Mouse (Mus musculus): ENCODE results near the gene Vkorc1l1. TPM values are rescaled to one million over a fixed set of nuclear protein-coding genes. Genes with fewer than 3 reads are reported as not detected.
"Not testable (repeated sequence)": the region's sequence is repeated elsewhere in the genome, so short reads cannot be mapped to it uniquely, and the experiment has no call there.

Vkorc1l1 gene
- polyA plus RNA-seq, 1 experiment from 2014 or later, result 13.3 TPM

- 37% methylated on average over 2 of the region's 2 CpGs for WGBS
- Histone ChIP-seq H3K4me2 (ENCODE audit: low read depth, low read length) (no peak overlapping the region), H3K4me1 (ENCODE audit: control insufficient read depth, insufficient read depth, low read length) (peaks cover 4% of the 10 kb centered on the region; the same call in 1 of the 2 replicates), H3K36me3 (ENCODE audit: control insufficient read depth, insufficient read depth) (peaks cover 2% of the 10 kb centered on the region; the same call in 1 of the 2 replicates), H3K9me3 (replicated peaks; ENCODE audit: control insufficient read depth, low read length) (no peaks in the 10 kb centered on the region), H3K27ac (ENCODE audit: low read length) (no peak overlapping the region), H3K4me3 (ENCODE audit: low read length) (no peak overlapping the region), H3K9ac (ENCODE audit: low read length) (no peak overlapping the region), H3K27me3 (ENCODE audit: control insufficient read depth, insufficient read depth, low read length) (no peaks in the 10 kb centered on the region)
- ATAC-seq (replicated peaks; ENCODE audit: extremely low read depth, insufficient read depth, low FRiP score), result no peak
Measured at GRCm38 (mm10) chr5:129940281-129940680, 1.5 kb upstream of the Vkorc1l1 start.

- H3K4me2 ChIP-seq (ENCODE audit: low read depth, low read length), result peak overlapping the region; percentile 69
- peaks cover 4% of the 10 kb centered on the region; the same call in 1 of the 2 replicates for H3K36me3 ChIP-seq (ENCODE audit: control insufficient read depth, insufficient read depth)
- peaks cover 4% of the 10 kb centered on the region; the same call in 1 of the 2 replicates for H3K4me1 ChIP-seq (ENCODE audit: control insufficient read depth, insufficient read depth, low read length)
- H3K9me3 ChIP-seq (replicated peaks; ENCODE audit: control insufficient read depth, low read length), result no peaks in the 10 kb centered on the region
- peak; percentile 6 for ATAC-seq (replicated peaks; ENCODE audit: extremely low read depth, insufficient read depth, low FRiP score)
- peak overlapping the region; percentile 58 for H3K4me3 ChIP-seq (ENCODE audit: low read length)
- 0 out of 2 replicates have a peak overlapping the region, but pooled peaks have one; percentile 20 for H3K27ac ChIP-seq (ENCODE audit: low read length)
- peak overlapping the region; percentile 41 for H3K9ac ChIP-seq (ENCODE audit: low read length)
- whole genome bisulfite sequencing, result 3% methylated on average over 9 of the region's 9 CpGs
- no peaks in the 10 kb centered on the region for H3K27me3 ChIP-seq (ENCODE audit: control insufficient read depth, insufficient read depth, low read length)
Measured at GRCm38 (mm10) chr5:129940736-129941494, 855 bp upstream of the Vkorc1l1 start.

GRCm38 (mm10) chr5:129942073-129942939, 536 bp downstream of the Vkorc1l1 start:
- H3K9me3 ChIP-seq (replicated peaks; ENCODE audit: control insufficient read depth, low read length); H3K4me1 ChIP-seq (ENCODE audit: control insufficient read depth, insufficient read depth, low read length); H3K36me3 ChIP-seq (ENCODE audit: control insufficient read depth, insufficient read depth); H3K27me3 ChIP-seq (ENCODE audit: control insufficient read depth, insufficient read depth, low read length): not testable (repeated sequence)
- under 1% methylated on average over 54 of the region's 82 CpGs for WGBS
- H3K27ac ChIP-seq (ENCODE audit: low read length), result peak overlapping the region; percentile 77
- peak; percentile 20; the same call in 1 of the 2 replicates for ATAC-seq (replicated peaks; ENCODE audit: extremely low read depth, insufficient read depth, low FRiP score)
- peak overlapping the region; percentile 93 for H3K4me2 ChIP-seq (ENCODE audit: low read depth, low read length)
- peak overlapping the region; percentile 89 for H3K9ac ChIP-seq (ENCODE audit: low read length)
- H3K4me3 ChIP-seq (ENCODE audit: low read length), result peak overlapping the region; percentile 89

GRCm38 (mm10) chr5:129943402-129943801, 1.6 kb downstream of the Vkorc1l1 start:
- Histone ChIP-seq H3K9ac (ENCODE audit: low read length) (no peak overlapping the region), H3K4me2 (ENCODE audit: low read depth, low read length) (no peak overlapping the region), H3K4me1 (ENCODE audit: control insufficient read depth, insufficient read depth, low read length) (peaks cover 6% of the 10 kb centered on the region), H3K36me3 (ENCODE audit: control insufficient read depth, insufficient read depth) (peaks cover 4% of the 10 kb centered on the region; the same call in 1 of the 2 replicates), H3K4me3 (ENCODE audit: low read length) (no peak overlapping the region), H3K27ac (ENCODE audit: low read length) (no peak overlapping the region), H3K27me3 (ENCODE audit: control insufficient read depth, insufficient read depth, low read length) (no peaks in the 10 kb centered on the region), H3K9me3 (replicated peaks; ENCODE audit: control insufficient read depth, low read length) (no peaks in the 10 kb centered on the region)
- WGBS, result 64% methylated on average over 1 of the region's 1 CpGs
- ATAC-seq (replicated peaks; ENCODE audit: extremely low read depth, insufficient read depth, low FRiP score), result no peak

GRCm38 (mm10) chr5:129947528-129948033, 5.8 kb downstream of the Vkorc1l1 start:
- no peak overlapping the region for H3K4me2 ChIP-seq (ENCODE audit: low read depth, low read length)
- no peaks in the 10 kb centered on the region for H3K27me3 ChIP-seq (ENCODE audit: control insufficient read depth, insufficient read depth, low read length)
- no peak overlapping the region for H3K27ac ChIP-seq (ENCODE audit: low read length)
- ATAC-seq (replicated peaks; ENCODE audit: extremely low read depth, insufficient read depth, low FRiP score), result no peak
- H3K9me3 ChIP-seq (replicated peaks; ENCODE audit: control insufficient read depth, low read length), result no peaks in the 10 kb centered on the region
- H3K4me3 ChIP-seq (ENCODE audit: low read length), result no peak overlapping the region
- WGBS, result 80% methylated on average over 2 of the region's 2 CpGs
- peaks cover 4% of the 10 kb centered on the region; the same call in 1 of the 2 replicates for H3K36me3 ChIP-seq (ENCODE audit: control insufficient read depth, insufficient read depth)
- no peak overlapping the region for H3K9ac ChIP-seq (ENCODE audit: low read length)
- H3K4me1 ChIP-seq (ENCODE audit: control insufficient read depth, insufficient read depth, low read length), result peaks cover 9% of the 10 kb centered on the region

- Histone ChIP-seq H3K9me3 (replicated peaks; ENCODE audit: control insufficient read depth, low read length) (no peaks in the 10 kb centered on the region), H3K27ac (ENCODE audit: low read length) (no peak overlapping the region), H3K27me3 (ENCODE audit: control insufficient read depth, insufficient read depth, low read length) (no peaks in the 10 kb centered on the region), H3K4me3 (ENCODE audit: low read length) (no peak overlapping the region), H3K4me2 (ENCODE audit: low read depth, low read length) (no peak overlapping the region), H3K9ac (ENCODE audit: low read length) (no peak overlapping the region), H3K4me1 (ENCODE audit: control insufficient read depth, insufficient read depth, low read length) (peaks cover 8% of the 10 kb centered on the region), H3K36me3 (ENCODE audit: control insufficient read depth, insufficient read depth) (no peaks in the 10 kb centered on the region)
- ATAC-seq (replicated peaks; ENCODE audit: extremely low read depth, insufficient read depth, low FRiP score), result no peak
- 75% methylated on average over 4 of the region's 4 CpGs for WGBS
Measured at GRCm38 (mm10) chr5:129952143-129952542, 10.4 kb downstream of the Vkorc1l1 start.

GRCm38 (mm10) chr5:129954473-129955254, 12.9 kb downstream of the Vkorc1l1 start:
- H3K27ac ChIP-seq (ENCODE audit: low read length), result no peak overlapping the region
- H3K4me1 ChIP-seq (ENCODE audit: control insufficient read depth, insufficient read depth, low read length), result peaks cover 3% of the 10 kb centered on the region
- H3K9me3 ChIP-seq (replicated peaks; ENCODE audit: control insufficient read depth, low read length), result no peaks in the 10 kb centered on the region
- H3K9ac ChIP-seq (ENCODE audit: low read length), result no peak overlapping the region
- no peak overlapping the region for H3K4me3 ChIP-seq (ENCODE audit: low read length)
- no peaks in the 10 kb centered on the region for H3K36me3 ChIP-seq (ENCODE audit: control insufficient read depth, insufficient read depth)
- ATAC-seq (replicated peaks; ENCODE audit: extremely low read depth, insufficient read depth, low FRiP score), result no peak
- H3K27me3 ChIP-seq (ENCODE audit: control insufficient read depth, insufficient read depth, low read length), result no peaks in the 10 kb centered on the region
- H3K4me2 ChIP-seq (ENCODE audit: low read depth, low read length), result no peak overlapping the region
- 54% methylated on average over 5 of the region's 5 CpGs for WGBS

GRCm38 (mm10) chr5:129955792-129956191, 14.0 kb downstream of the Vkorc1l1 start:
- Histone ChIP-seq H3K36me3 (ENCODE audit: control insufficient read depth, insufficient read depth) (0 out of 2 replicates have a peak, but pooled peaks cover 3% of the 10 kb centered on the region), H3K4me1 (ENCODE audit: control insufficient read depth, insufficient read depth, low read length) (peaks cover 3% of the 10 kb centered on the region), H3K27ac (ENCODE audit: low read length) (no peak overlapping the region), H3K27me3 (ENCODE audit: control insufficient read depth, insufficient read depth, low read length) (no peaks in the 10 kb centered on the region), H3K4me3 (ENCODE audit: low read length) (no peak overlapping the region), H3K9me3 (replicated peaks; ENCODE audit: control insufficient read depth, low read length) (no peaks in the 10 kb centered on the region), H3K4me2 (ENCODE audit: low read depth, low read length) (no peak overlapping the region), H3K9ac (ENCODE audit: low read length) (no peak overlapping the region)
- no peak for ATAC-seq (replicated peaks; ENCODE audit: extremely low read depth, insufficient read depth, low FRiP score)
- 75% methylated on average over 6 of the region's 6 CpGs for WGBS
